ENCODE assay signal across 24 mouse cellular contexts in the genomic region with DNA sequence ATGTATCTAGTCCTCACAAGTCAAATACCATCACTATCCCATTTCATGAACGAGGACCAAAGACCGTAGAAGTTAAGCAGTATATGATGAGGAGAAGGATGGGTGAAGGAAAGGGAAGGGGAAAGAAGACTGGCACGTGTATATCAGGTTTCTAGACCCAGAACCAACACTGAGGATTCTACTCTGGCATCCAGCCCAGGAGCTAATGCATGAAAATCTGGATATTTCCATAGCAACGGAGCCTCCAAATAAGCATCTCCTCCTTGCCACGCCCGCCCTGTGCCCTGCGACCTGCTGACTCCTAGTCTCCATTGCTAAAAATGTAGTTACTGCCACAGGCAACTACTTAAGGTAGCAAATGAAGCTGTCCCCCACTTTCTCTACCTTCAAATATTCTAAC. TPM values are rescaled to one million over a fixed set of nuclear protein-coding genes. Genes with fewer than 3 reads are reported as not detected.
DNase-seq lines count a peak whose midpoint lies in the region; ATAC-seq lines count a peak whose summit lies in the region.
"Had no signal": no experiment of that assay in that cellular context is flagged by ENCODE, and none has a peak within 500 bp of the region (broad histone marks: within the 10 kb centered on the region; RNA-seq: fewer than 3 reads in every experiment).

No protein-coding gene starts in this region.

- H3K27me3 ChIP-seq in forebrain, embryonic 14.5 days (replicated peaks; ENCODE audit: control insufficient read depth, insufficient read depth, low read length) = no peaks in the 10 kb centered on the region
- no peaks in the 10 kb centered on the region for H3K27me3 ChIP-seq in forebrain, embryonic 16.5 days (replicated peaks; ENCODE audit: control insufficient read depth, insufficient read depth, low read length)
- H3K27me3 ChIP-seq: embryonic facial prominence, embryonic 12.5 days; forebrain, embryonic 12.5 days; heart, embryonic 12.5 days; hindbrain, embryonic 15.5 days had no signal

- peak; percentile 20 for DNase-seq in forebrain, embryonic 14.5 days (ENCODE audit: low spot score)
- peak; percentile 29 to 34 for DNase-seq in left cerebral cortex, postnatal 10 days (ENCODE audit: extremely low spot score in 1 of 2, low spot score in 2 of 2)
- no peak for DNase-seq in left cerebral cortex, postnatal 25 days (ENCODE audit: low spot score in 2 of 2)
- DNase-seq in MN1 (ENCODE audit: low spot score) = peak; percentile 46
- DNase-seq in brain, adult 2 months (ENCODE audit: low read depth, low spot score) = peak; percentile 8
- DNase-seq in thymus, postnatal 10 days (ENCODE audit: low spot score in 2 of 2) = no peak
- DNase-seq: adrenal gland, postnatal 10 days; cerebellum, adult 18-20 months; gastrocnemius, postnatal 10 days; heart, adult 2 months had no signal

- no peak overlapping the region for H3K9ac ChIP-seq in forebrain, embryonic 14.5 days (ENCODE audit: low read length)
- no peak overlapping the region for H3K9ac ChIP-seq in forebrain, embryonic 16.5 days (replicated peaks; ENCODE audit: low read depth, low read length)
- H3K9ac ChIP-seq: embryonic facial prominence, embryonic 12.5 days; forebrain, embryonic 12.5 days; heart, embryonic 12.5 days; hindbrain, embryonic 15.5 days had no signal

- H3K4me1 ChIP-seq in forebrain, embryonic 14.5 days (ENCODE audit: control insufficient read depth, insufficient read depth, low read length) = no peaks in the 10 kb centered on the region
- H3K4me1 ChIP-seq in forebrain, embryonic 16.5 days (replicated peaks; ENCODE audit: control insufficient read depth, insufficient read depth, low read length) = no peaks in the 10 kb centered on the region; the same call in 1 of the 2 replicates
- H3K4me1 ChIP-seq: embryonic facial prominence, embryonic 12.5 days; hindbrain, embryonic 15.5 days had no signal

- intact Hi-C loops in left cerebral cortex, postnatal 10 days (cut with DNase I) = no loop called here
- intact Hi-C loops in left cerebral cortex, postnatal 25 days (cut with DNase I) = no loop called here

- no peak overlapping the region for H3K4me3 ChIP-seq in forebrain, embryonic 14.5 days (ENCODE audit: low read depth, low read length)
- no peak overlapping the region for H3K4me3 ChIP-seq in forebrain, embryonic 16.5 days (replicated peaks; ENCODE audit: low read length)
- H3K4me3 ChIP-seq: embryonic facial prominence, embryonic 12.5 days; forebrain, embryonic 12.5 days; heart, adult 2 months; heart, embryonic 12.5 days; hindbrain, embryonic 10.5 days; hindbrain, embryonic 15.5 days had no signal

- no peak overlapping the region for H3K27ac ChIP-seq in forebrain, embryonic 14.5 days (ENCODE audit: low read depth, low read length)
- H3K27ac ChIP-seq in forebrain, embryonic 16.5 days (ENCODE audit: low read length) = no peak overlapping the region
- H3K27ac ChIP-seq: embryonic facial prominence, embryonic 12.5 days; forebrain, embryonic 12.5 days; heart, adult 2 months; hindbrain, embryonic 10.5 days; hindbrain, embryonic 15.5 days had no signal

- H3K4me2 ChIP-seq in forebrain, embryonic 14.5 days (ENCODE audit: low read length) = no peak overlapping the region
- no peak overlapping the region for H3K4me2 ChIP-seq in forebrain, embryonic 16.5 days (ENCODE audit: low read length)
- H3K4me2 ChIP-seq: embryonic facial prominence, embryonic 12.5 days; forebrain, embryonic 12.5 days; heart, embryonic 12.5 days; hindbrain, embryonic 15.5 days had no signal

- no peak for ATAC-seq in forebrain, embryonic 14.5 days
- no peak for ATAC-seq in forebrain, embryonic 16.5 days
- ATAC-seq: inflammation-experienced regulatory T-cells, adult 6 months; intestine, postnatal 0 days had no signal

- H3K9me3 ChIP-seq in forebrain, embryonic 14.5 days (replicated peaks; ENCODE audit: control insufficient read depth, low read length) = no peaks in the 10 kb centered on the region
- no peaks in the 10 kb centered on the region for H3K9me3 ChIP-seq in forebrain, embryonic 16.5 days (ENCODE audit: control insufficient read depth, low read length)
- H3K9me3 ChIP-seq: embryonic facial prominence, embryonic 12.5 days; forebrain, embryonic 12.5 days; heart, embryonic 12.5 days; hindbrain, embryonic 10.5 days; hindbrain, embryonic 15.5 days had no signal

- no peaks in the 10 kb centered on the region for H3K36me3 ChIP-seq in forebrain, embryonic 14.5 days (ENCODE audit: control insufficient read depth, insufficient read depth, low read length)
- H3K36me3 ChIP-seq in forebrain, embryonic 16.5 days (ENCODE audit: control insufficient read depth, insufficient read depth) = no peaks in the 10 kb centered on the region
- H3K36me3 ChIP-seq: embryonic facial prominence, embryonic 12.5 days; forebrain, embryonic 12.5 days; hindbrain, embryonic 10.5 days; hindbrain, embryonic 15.5 days had no signal

- WGBS in forebrain, embryonic 14.5 days = 85% methylated on average over 7 of the region's 7 CpGs
- 76% methylated on average over 7 of the region's 7 CpGs for WGBS in forebrain, embryonic 16.5 days

RNA-seq across cellular contexts. Expression of a gene that starts 0.3 kb away (rescaled TPM):
- polyA plus RNA-seq in forebrain, embryonic 14.5 days (2014; fragmentation: Nextera tagmentation; extraction: Ambion mirVana) = 0.40 and 1.0 TPM in 2 replicates
- 0.19 and 0.66 TPM in 2 replicates for polyA plus RNA-seq in forebrain, embryonic 16.5 days (2015; fragmentation: Nextera tagmentation; extraction: Ambion mirVana)
- total RNA-seq in left cerebral cortex, postnatal 10 days (2021) = not detected
- not detected for total RNA-seq in left cerebral cortex, postnatal 25 days (2021)
- total RNA-seq: adrenal gland, postnatal 10 days; adrenal gland, postnatal 4 days; common myeloid progenitor, adult 5-6 weeks; ES-E14; gastrocnemius, postnatal 10 days; gastrocnemius, postnatal 4 days; heart, adult 2 months; heart, postnatal 25 days had no signal
- polyA plus RNA-seq: heart, adult 2 months; heart, embryonic 12.5 days; heart, embryonic 16.5 days; intestine, postnatal 0 days had no signal

RNA-seq across cellular contexts. Expression of a gene that starts 38.3 kb away (rescaled TPM):
- 30.0 and 37.1 TPM in 2 replicates for polyA plus RNA-seq in forebrain, embryonic 14.5 days (2014; fragmentation: Nextera tagmentation; extraction: Ambion mirVana)
- polyA plus RNA-seq in forebrain, embryonic 16.5 days (2015; fragmentation: Nextera tagmentation; extraction: Ambion mirVana) = 54.8 and 59.8 TPM in 2 replicates
- total RNA-seq in left cerebral cortex, postnatal 10 days (2021) = 100 to 1,000 TPM; 135 to 137 TPM
- 100 to 1,000 TPM; 156 to 157 TPM for total RNA-seq in left cerebral cortex, postnatal 25 days (2021)

RNA-seq across cellular contexts. Expression of a gene that starts 38.8 kb away (rescaled TPM):
- 3.5 and 6.0 TPM in 2 replicates for polyA plus RNA-seq in forebrain, embryonic 14.5 days (2014; fragmentation: Nextera tagmentation; extraction: Ambion mirVana)
- 2.7 and 3.6 TPM in 2 replicates for polyA plus RNA-seq in forebrain, embryonic 16.5 days (2015; fragmentation: Nextera tagmentation; extraction: Ambion mirVana)
- total RNA-seq in left cerebral cortex, postnatal 10 days (2021) = 10 to 100 TPM; 74.9 to 80.8 TPM
- 10 to 100 TPM; 71.6 to 72.4 TPM for total RNA-seq in left cerebral cortex, postnatal 25 days (2021)

Comparison
In these comparisons a context has a peak if more than half of its experiments do, and no peak if none do; other contexts are left out.
1. DNase-seq: peak in forebrain, embryonic 14.5 days (single experiment), left cerebral cortex, postnatal 10 days (2 of 2), MN1 (single experiment) and brain, adult 2 months (single experiment); none in left cerebral cortex, postnatal 25 days (0 of 2) and thymus, postnatal 10 days (0 of 2).